Mouse (Mus musculus) ovary, postnatal 10 days (tissue): ENCODE results near the gene Olfr1436.
"Not testable (repeated sequence)": the region's sequence is repeated elsewhere in the genome, so short reads cannot be mapped to it uniquely, and the experiment has no call there.

Experiments used
- DNase-seq: peaks from one replicate; pipeline ENCODE4 v3.0.0; 2022; ENCODE audit warnings: low spot score

Olfr1436 gene

DNA sequence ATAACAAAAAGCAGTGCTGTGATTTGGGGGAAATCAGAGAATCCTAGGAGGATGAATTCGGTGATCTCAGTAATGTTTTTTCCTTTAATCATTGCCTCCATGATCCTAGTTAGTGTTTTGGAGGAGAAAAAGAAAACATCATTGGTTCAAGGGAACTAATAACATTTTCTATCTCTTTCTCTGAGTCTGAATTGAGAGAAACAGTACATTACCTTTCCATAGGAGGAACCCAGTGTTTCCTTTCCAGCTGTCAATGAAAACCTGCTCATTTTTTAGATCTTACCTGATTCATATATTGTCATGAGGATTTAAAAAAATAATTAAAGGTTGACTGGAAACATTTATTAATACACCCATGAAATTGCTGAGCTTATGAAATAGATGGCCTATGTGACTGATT lies at the start of gene Olfr1436:
TSS of gene Olfr1436 (minus strand) at position 101 of the 400 bp plus-strand sequence.
- DNase-seq: not testable (repeated sequence)

DNA sequence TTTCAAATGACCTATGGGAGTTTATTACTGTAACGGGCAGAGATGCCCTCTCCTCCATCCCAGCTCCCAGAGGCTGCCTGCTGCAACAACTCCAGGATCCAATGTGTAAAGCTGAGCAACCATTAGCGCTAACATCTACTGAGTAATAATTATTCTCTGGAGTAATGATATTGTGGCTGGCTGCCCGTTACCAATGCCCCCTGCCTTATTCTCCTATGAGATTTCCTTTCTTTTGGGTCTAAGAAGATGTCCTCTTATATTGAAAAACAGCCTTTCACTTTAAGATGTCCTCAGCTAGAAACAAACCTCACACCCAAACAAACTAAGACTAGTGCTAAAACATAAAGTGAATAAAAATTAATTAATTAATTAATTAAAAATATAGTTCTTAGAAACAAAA lies 36.9 kb upstream of the Olfr1436 start, which contains the start of gene Olfr1438-ps1:
TSS of gene Olfr1438-ps1 (minus strand) at position 101 of the 400 bp plus-strand sequence.
- DNase-seq: no peak

DNA sequence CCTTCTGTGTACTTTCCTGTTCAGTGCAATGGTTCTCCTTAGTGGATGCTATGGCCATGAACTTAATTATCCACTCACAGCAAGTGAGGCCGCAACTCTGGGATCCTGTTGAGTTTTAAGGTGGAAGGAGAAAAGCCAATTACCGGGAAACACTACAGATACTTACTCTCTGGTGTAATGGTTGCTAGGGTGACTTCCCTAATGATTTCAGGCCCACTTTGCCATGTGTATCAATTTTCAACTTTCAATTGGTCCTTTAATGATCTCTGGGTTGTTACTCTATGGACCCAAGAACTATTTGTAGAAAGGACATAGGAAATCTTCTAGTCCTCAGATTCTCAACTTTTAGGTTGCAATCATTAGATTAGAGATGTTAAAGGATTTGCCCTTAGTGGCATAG lies 26.1 kb upstream of the Olfr1436 start, which contains the start of gene Olfr1437:
TSS of gene Olfr1437 (minus strand) at position 101 of the 400 bp plus-strand sequence.
- no peak for DNase-seq

DNA sequence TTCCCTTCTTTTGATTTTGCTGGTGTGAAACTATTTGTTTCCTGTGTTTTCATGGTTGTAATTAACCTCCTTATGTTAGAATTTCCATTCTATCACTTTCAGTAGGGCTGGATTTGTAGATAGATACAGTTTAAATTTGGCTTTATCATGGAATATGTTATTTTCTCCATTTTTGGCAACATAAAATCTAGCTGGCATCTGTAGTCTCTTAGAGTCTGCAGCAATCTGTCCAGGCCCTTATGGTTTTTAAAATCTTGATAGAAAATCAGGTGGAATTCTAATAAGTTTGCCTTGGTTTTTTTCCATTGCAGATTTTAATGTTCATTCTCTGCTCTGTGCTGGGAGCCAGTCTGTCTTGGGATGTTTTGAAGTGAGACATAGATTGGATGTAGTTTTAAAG lies 6.0 kb downstream of the Olfr1436 start:
- DNase-seq: no peak

DNA sequence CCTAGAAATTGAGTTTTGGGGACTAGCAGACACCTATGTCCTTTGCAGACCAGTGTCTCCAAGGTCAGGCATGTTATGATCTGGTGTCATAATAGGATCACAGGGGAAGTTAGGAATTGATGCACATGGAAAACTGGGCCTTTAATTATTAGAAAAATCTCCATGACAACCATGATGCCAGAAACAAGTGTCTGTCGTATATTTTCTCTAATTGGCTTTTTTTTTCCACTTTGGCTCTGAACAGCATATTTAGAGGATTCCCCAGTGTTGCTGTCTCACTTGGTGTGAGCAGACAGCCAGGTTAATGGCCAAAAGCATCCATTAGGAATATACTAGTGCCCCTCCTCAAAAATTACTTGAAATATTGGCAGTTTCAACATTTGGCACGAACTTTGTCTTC lies 19.4 kb downstream of the Olfr1436 start, which contains the start of gene Olfr1434:
TSS of gene Olfr1434 (plus strand) at position 301 of the 400 bp plus-strand sequence.
- no peak for DNase-seq

DNA sequence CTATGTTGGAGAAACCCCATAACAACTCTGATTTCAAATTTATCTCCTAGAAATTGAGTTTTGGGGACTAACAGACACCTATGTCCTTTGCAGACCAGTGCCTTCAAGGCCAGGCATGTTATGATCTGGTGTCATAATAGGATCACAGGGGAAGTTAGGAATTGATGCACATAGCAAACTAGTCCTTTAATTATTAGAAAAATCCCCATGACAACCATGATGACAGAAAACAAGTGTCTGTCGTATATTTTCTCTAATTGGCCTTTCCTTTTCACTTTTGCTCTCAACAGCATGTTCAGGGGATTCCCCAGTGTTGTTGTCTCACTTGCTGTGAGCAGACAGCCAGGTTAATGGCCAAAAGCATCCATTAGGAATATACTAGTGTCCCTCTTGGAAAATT lies 38.2 kb downstream of the Olfr1436 start, which contains the start of gene Olfr235:
TSS of gene Olfr235 (plus strand) at position 301 of the 400 bp plus-strand sequence.
- DNase-seq: no peak
